Mouse (Mus musculus) embryonic fibroblast, embryonic 13.5 days (primary cell): ENCODE results near the gene Lgr4.

ENCODE experiments used
- CTCF ChIP-seq: IDR thresholded peaks from 2 replicates; pipeline ENCODE4 v1.5.1; 2011; ENCODE audit warnings: mild to moderate bottlenecking, control low read depth, low read length, moderate library complexity, borderline replicate concordance; ENCODE audit not compliant: insufficient read depth
- POLR2A ChIP-seq: IDR thresholded peaks from 2 replicates; pipeline ENCODE4 v1.6.1; 2011; ENCODE audit warnings: low read depth, mild to moderate bottlenecking, control low read depth, low read length, moderate library complexity

DNA sequence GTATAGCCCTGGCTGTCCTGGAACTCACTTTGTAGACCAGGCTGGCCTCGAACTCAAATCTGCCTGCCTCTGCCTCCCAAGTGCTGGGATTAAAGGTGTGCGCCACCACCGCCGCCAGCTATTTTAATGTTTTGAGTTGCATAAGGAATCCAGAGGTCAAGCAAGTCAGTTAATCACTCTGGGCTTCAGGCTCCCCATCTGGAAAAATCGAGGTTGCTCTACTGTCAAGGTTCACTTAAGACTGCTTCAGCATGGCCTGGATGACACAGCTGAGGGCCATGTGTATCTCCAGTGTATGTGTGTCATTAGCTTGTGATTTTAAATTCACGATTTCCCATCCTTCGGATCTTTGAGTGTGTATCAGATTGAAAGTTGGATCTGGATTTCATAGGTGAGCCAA lies 10.0 kb downstream of the Lgr4 start:
- TF ChIP-seq CTCF: no peak
- TF ChIP-seq POLR2A: no peak
